Mouse (Mus musculus) thymus, adult 2 months (tissue): Measurements from ENCODE around the gene Stk19. TPM values are rescaled to one million over a fixed set of nuclear protein-coding genes. Genes with fewer than 3 reads are reported as not detected.

Experiments used
- DNase-seq: peaks from one replicate; pipeline ENCODE4 v3.0.0; 2021
- H3K27ac ChIP-seq: fragments of 200-500 bp; 2 replicates; pipeline ENCODE4 v1.5.1; 2012; ENCODE audit warnings: low read length, control low read depth; ENCODE audit not compliant: control insufficient read depth, insufficient read depth
- H3K27me3 ChIP-seq: fragments of 200-500 bp; 2 replicates; pipeline ENCODE4 v1.6.1; 2012; ENCODE audit warnings: mild to moderate bottlenecking, low read length, moderate library complexity, mixed read lengths; ENCODE audit not compliant: control insufficient read depth, insufficient read depth
- H3K36me3 ChIP-seq: fragments of 200-500 bp; 2 replicates; pipeline ENCODE4 v1.6.1; 2012; ENCODE audit warnings: mild to moderate bottlenecking, low read length, moderate library complexity; ENCODE audit not compliant: control insufficient read depth, insufficient read depth
- H3K4me1 ChIP-seq: fragments of 200-500 bp; replicated peaks from 2 replicates; pipeline ENCODE4 v1.6.1; 2012; ENCODE audit warnings: low read length; ENCODE audit not compliant: control insufficient read depth, insufficient read depth
- H3K4me3 ChIP-seq: fragments of 200-500 bp; 2 replicates; pipeline ENCODE4 v1.5.1; 2012; ENCODE audit warnings: mild to moderate bottlenecking, low read length, control low read depth, moderate library complexity; ENCODE audit not compliant: control insufficient read depth, insufficient read depth
- CTCF ChIP-seq: fragments of 200-500 bp; IDR thresholded peaks from 2 replicates; pipeline ENCODE4 v1.5.1; 2012; ENCODE audit warnings: mild to moderate bottlenecking, control low read depth, low read length, moderate library complexity, borderline replicate concordance; ENCODE audit not compliant: control insufficient read depth, poor library complexity, insufficient read depth; ENCODE audit errors: extremely low read depth
- POLR2A ChIP-seq: fragments of 200-500 bp; IDR thresholded peaks from 2 replicates; pipeline ENCODE4 v1.6.1; 2012; ENCODE audit warnings: mild to moderate bottlenecking, low read length, control low read depth, moderate library complexity; ENCODE audit not compliant: control insufficient read depth, poor library complexity, insufficient read depth; ENCODE audit errors: extremely low read depth
- WGBS: fragments of 180-500 bp; shearing (Covaris S2); methylation state at CpG from one replicate; pipeline ENCODE4 v1.1.7; 2018; 5-methylcytosine and 5-hydroxymethylcytosine counted together
- polyA plus RNA-seq: library from polyadenylated mRNA; depleted of rRNA; stranded (reverse); fragments of >200 nt; gene quantifications from 2 replicates; pipeline ENCODE4 v1.2.3, GENCODE M21; 2012

Gene Stk19
- polyA plus RNA-seq, 1 experiment, result 80.8 TPM

DNA sequence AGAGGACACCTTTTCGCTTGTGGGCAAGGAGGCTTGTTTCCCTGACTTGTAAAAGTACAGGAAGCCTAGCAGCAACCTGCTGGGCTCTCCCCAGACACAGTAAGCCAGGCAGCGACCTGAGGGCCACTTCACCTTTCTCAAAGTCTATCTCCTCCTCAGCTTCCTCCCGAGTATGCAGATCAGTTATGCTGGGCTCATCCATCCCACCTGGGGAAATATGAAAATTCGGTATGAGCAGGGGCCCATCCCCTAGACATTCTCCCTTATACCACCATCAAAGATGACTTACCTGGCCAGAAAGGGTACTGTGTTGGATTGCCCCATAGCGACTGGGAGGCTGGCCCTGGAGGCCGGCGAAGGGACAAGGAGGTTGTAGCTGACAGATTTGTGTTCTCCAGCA lies 10.9 kb upstream of the Stk19 start:
- no peaks in the 10 kb centered on the region for H3K27me3 ChIP-seq
- peaks cover 20% of the 10 kb centered on the region for H3K36me3 ChIP-seq
- no peak overlapping the region for H3K4me3 ChIP-seq
- no peak overlapping the region for H3K27ac ChIP-seq
- peaks cover 11% of the 10 kb centered on the region for H3K4me1 ChIP-seq
- 98% methylated on average over 7 of the region's 7 CpGs for WGBS
- TF ChIP-seq CTCF (no peak), POLR2A (no peak)
- DNase-seq, result no peak

DNA sequence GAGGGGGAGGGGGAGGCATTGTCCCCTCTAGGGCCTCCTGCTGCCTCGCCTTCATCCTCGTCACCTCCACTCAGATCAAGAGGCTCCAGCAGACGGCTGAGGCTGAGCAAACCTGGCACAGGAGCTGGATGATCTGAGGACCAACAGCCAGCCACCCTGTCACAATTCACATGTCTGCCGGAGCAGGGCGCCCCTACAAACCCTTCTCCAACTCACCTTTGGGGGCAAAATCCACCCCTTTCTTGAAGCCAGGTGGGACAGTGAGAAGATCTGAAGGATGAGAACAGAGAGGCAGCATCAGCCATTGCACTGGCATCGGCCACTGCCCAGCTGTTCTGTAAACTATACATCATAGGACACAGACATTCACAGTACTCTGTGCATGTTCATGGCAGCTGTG lies 10.4 kb upstream of the Stk19 start:
- TF ChIP-seq POLR2A, result no peak
- TF ChIP-seq CTCF, result no peak
- Histone ChIP-seq H3K4me1 (peaks cover 11% of the 10 kb centered on the region), H3K4me3 (no peak overlapping the region), H3K36me3 (peaks cover 23% of the 10 kb centered on the region), H3K27me3 (no peaks in the 10 kb centered on the region), H3K27ac (no peak overlapping the region)
- over 99% methylated on average over 6 of the region's 6 CpGs for WGBS
- no peak for DNase-seq

DNA sequence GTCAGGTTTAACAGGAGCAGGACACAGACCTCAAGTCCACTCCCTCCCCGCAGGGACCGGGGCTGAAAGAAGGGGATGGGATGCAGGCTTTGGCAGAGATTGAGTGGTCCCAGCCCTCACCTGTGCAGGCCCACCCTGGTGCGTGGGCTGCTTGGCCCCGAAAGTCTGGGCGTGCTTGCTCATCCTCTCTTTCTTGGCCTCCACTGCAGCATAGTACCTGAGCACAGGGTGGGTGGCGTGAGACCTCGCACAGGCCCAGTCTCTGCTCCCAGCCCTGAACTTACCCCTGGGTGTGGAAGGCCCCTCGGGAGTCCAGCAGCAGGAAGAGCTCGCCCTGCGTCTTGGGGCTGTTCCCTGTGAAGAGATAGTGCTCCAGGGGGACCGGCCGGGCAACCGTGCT lies 8.1 kb upstream of the Stk19 start:
- DNase-seq, result no peak

DNA sequence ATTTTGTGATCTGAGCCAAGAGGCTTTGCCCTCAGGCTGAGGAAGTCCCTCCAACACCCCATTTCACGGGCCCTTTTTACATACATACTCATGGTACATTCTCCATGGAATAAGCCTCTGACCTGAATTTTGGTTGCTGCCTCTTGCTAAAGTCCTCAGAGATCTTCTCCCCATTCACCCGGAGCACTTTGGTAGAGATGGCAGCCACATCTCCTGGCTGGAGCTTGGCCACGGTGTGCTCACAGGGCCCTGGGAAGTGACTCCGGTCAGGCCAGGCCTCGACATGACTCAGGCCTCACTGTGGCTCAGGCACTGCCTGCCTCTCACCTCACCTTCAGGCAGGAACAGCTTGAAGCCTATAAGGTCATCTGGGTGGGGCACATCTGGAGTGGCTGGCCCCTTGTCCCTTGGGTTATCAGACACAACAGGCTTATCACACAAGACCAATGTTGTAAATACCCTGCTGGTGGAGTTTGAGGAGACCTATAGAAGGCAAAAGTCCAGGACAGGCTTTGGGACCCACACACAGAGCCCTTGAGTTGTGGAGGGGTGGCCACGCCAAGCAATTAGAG lies 4.1 kb upstream of the Stk19 start:
- no peak for DNase-seq
- Histone ChIP-seq H3K4me3 (no peak overlapping the region), H3K36me3 (peaks cover 34% of the 10 kb centered on the region), H3K4me1 (peaks cover 15% of the 10 kb centered on the region), H3K27ac (no peak overlapping the region), H3K27me3 (no peaks in the 10 kb centered on the region)
- TF ChIP-seq CTCF, result no peak
- no peak for TF ChIP-seq POLR2A
- 91% methylated on average over 6 of the region's 6 CpGs for WGBS

More for the DNA sequence above, 8.1 kb upstream of the Stk19 start:
- H3K4me3 ChIP-seq, result no peak overlapping the region
- 95% methylated on average over 13 of the region's 13 CpGs for WGBS
- H3K4me1 ChIP-seq, result peaks cover 4% of the 10 kb centered on the region
- H3K27me3 ChIP-seq, result no peaks in the 10 kb centered on the region
- no peak overlapping the region for H3K27ac ChIP-seq
- peaks cover 32% of the 10 kb centered on the region for H3K36me3 ChIP-seq
- no peak for TF ChIP-seq POLR2A
- no peak for TF ChIP-seq CTCF

DNA sequence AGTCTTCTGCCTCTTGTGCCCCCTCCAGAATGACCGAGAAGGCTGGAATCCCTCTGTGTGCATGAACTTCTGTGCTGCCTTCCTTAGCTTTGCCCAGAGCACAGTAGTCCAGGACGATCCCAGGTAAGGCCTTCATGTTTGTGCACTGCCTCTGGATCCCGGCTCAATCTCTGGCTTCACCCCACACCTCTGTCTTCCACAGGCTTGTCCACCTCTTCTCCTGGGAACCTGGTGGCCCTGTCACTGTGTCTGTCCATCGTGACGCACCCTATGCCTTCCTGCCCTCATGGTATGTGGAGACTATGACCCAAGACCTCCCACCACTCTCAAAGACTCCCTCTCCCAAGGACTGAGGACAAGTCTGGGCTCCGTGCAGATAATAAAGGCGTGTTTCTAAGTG lies 2.0 kb upstream of the Stk19 start:
- TF ChIP-seq CTCF (no peak), POLR2A (no peak)
- Histone ChIP-seq H3K27ac (no peak overlapping the region), H3K36me3 (peaks cover 21% of the 10 kb centered on the region), H3K27me3 (no peaks in the 10 kb centered on the region), H3K4me1 (peaks cover 15% of the 10 kb centered on the region), H3K4me3 (no peak overlapping the region)
- WGBS, result 93% methylated on average over 7 of the region's 7 CpGs
- no peak for DNase-seq

DNA sequence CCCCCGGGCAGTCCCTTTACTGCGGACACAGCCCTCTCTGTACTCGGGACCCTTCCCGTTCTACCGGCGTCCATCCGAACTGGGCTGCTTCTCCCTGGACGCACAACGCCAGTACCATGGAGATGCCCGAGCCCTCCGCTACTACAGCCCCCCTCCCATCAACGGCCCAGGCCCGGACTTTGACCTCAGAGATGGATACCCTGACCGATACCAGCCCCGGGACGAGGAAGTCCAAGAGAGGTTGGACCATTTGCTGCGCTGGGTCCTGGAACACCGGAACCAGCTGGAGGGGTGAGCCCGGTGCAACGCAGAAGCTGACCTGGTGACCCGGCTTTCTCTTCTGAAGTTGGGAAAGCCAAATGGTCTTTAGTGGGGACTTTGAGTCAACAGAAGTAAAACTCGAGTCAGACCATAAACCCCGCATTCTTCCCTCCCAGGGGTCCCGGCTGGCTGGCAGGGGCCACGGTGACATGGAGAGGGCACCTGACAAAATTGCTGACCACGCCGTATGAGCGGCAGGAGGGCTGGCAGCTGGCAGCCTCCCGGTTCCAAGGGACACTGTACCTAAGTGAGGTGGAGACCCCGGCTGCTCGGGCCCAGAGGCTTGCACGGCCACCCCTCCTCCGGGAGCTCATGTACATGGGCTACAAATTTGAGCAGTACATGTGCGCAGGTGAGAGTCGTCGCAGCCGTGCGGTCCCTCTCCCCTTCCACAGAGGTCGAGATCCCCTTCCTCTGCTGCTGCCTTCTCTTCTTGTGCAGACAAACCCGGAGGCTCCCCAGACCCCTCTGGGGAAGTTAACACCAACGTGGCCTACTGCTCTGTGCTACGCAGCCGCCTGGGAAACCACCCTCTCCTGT lies 949 bp upstream of the Stk19 start:
- peak; percentile 18 for DNase-seq
- Histone ChIP-seq H3K4me3 (peak overlapping the region; percentile 51), H3K27me3 (no peaks in the 10 kb centered on the region), H3K4me1 (peaks cover 15% of the 10 kb centered on the region), H3K27ac (no peak overlapping the region), H3K36me3 (peaks cover 15% of the 10 kb centered on the region)
- TF ChIP-seq POLR2A, result no peak
- no peak for TF ChIP-seq CTCF
- WGBS, result 46% methylated on average over 43 of the region's 43 CpGs
